Mouse (Mus musculus): ENCODE results near the gene Aox4. TPM values are rescaled to one million over a fixed set of nuclear protein-coding genes. Genes with fewer than 3 reads are reported as not detected.

Aox4 gene
- polyA plus RNA-seq, 1 experiment, result not detected

DNA sequence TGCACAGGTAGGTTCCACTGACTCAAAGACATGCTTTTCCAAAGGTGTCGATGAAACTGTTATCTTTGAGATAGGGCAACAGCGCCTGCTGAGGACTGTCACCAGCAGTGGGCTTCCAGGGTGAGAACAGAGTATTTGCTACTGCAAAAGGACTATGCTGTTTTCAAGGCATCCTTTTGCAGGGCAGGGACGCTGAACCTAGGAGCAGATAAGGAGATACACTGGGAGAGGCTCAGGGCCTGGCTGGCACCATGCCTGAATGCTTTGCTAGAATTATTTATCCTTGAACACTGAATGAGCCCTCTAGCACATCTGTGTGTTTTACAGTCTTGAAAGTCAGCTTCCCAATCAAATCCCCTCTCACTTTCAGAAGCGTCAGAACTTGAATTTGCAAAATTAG is 11.8 kb upstream of the Aox4 start:
- TF ChIP-seq POLR2A (IDR thresholded peaks at IDR 0.05; ENCODE audit: low read depth, low read length) (no peak), CTCF (IDR thresholded peaks at IDR 0.05; ENCODE audit: extremely low read depth, insufficient read depth, insufficient read length, insufficient replicate concordance) (no peak)
- no peak for DNase-seq (ENCODE audit: low read depth in 1 of 2, low spot score in 2 of 2)
- H3K27me3 ChIP-seq (ENCODE audit: control insufficient read depth, insufficient read depth, low read length), result no peaks in the 10 kb centered on the region
- H3K36me3 ChIP-seq (ENCODE audit: control insufficient read depth, insufficient read depth, low read length), result no peaks in the 10 kb centered on the region
- 86% methylated on average over 4 of the region's 4 CpGs for WGBS
- no peak overlapping the region for H3K27ac ChIP-seq (ENCODE audit: insufficient read depth, low read length)
- no peaks in the 10 kb centered on the region for H3K4me1 ChIP-seq (ENCODE audit: control insufficient read depth, insufficient read depth, insufficient read length)
- no peak overlapping the region for H3K4me3 ChIP-seq (ENCODE audit: extremely low read depth, insufficient read depth, insufficient read length)

DNA sequence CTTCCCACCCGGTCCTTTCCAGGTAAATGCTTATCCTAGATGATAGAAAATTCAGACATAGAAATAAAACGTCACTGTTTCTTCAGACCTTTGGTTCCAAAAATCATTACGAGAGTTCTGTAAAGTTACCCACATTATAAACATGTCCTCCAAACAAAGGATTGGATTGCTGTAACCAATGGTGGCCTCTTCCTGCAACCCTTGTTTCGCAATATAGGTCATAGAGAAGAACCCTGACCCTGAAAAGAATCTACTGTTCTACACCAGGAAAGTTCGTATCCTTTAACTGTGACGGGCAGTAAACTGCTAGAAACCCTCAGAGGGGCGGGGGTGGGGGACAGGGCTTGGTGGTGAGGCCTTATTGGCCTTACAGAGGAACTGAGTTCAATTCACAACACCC is 2.6 kb downstream of the Aox4 start:
- Histone ChIP-seq H3K4me3 (ENCODE audit: extremely low read depth, insufficient read depth, insufficient read length) (no peak overlapping the region), H3K36me3 (ENCODE audit: control insufficient read depth, insufficient read depth, low read length) (no peaks in the 10 kb centered on the region), H3K27me3 (ENCODE audit: control insufficient read depth, insufficient read depth, low read length) (no peaks in the 10 kb centered on the region), H3K27ac (ENCODE audit: insufficient read depth, low read length) (no peak overlapping the region), H3K4me1 (ENCODE audit: control insufficient read depth, insufficient read depth, insufficient read length) (no peaks in the 10 kb centered on the region)
- no peak for TF ChIP-seq CTCF (IDR thresholded peaks at IDR 0.05; ENCODE audit: extremely low read depth, insufficient read depth, insufficient read length, insufficient replicate concordance)
- no peak for TF ChIP-seq POLR2A (IDR thresholded peaks at IDR 0.05; ENCODE audit: low read depth, low read length)
- DNase-seq (ENCODE audit: low read depth in 1 of 2, low spot score in 2 of 2), result no peak
- 84% methylated on average over 7 of the region's 7 CpGs for WGBS

DNA sequence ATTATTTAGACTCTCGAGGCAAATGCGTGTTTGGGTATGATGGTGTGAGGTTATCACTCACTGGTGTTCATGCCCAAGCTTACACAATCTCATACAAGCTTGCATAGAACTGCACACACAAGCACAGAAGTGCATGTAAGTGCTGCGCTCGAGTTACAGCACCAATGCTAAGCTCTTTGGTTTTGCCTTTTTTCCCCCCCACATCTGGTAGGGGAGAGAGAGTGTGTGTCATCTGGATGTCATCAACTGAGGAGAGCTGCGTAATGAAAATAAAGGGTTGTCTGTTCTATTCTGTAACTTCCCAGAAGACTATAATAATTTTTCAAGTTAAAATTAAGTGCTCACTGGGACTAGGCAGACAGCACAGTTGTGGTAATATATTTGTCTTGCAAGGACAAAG is 3.6 kb downstream of the Aox4 start:
- DNase-seq (ENCODE audit: low read depth in 1 of 2, low spot score in 2 of 2), result no peak
- Histone ChIP-seq H3K27me3 (ENCODE audit: control insufficient read depth, insufficient read depth, low read length) (no peaks in the 10 kb centered on the region), H3K36me3 (ENCODE audit: control insufficient read depth, insufficient read depth, low read length) (no peaks in the 10 kb centered on the region), H3K27ac (ENCODE audit: insufficient read depth, low read length) (no peak overlapping the region), H3K4me3 (ENCODE audit: extremely low read depth, insufficient read depth, insufficient read length) (no peak overlapping the region), H3K4me1 (ENCODE audit: control insufficient read depth, insufficient read depth, insufficient read length) (no peaks in the 10 kb centered on the region)
- 91% methylated on average over 5 of the region's 5 CpGs for WGBS
- TF ChIP-seq POLR2A (IDR thresholded peaks at IDR 0.05; ENCODE audit: low read depth, low read length), result no peak
- no peak for TF ChIP-seq CTCF (IDR thresholded peaks at IDR 0.05; ENCODE audit: extremely low read depth, insufficient read depth, insufficient read length, insufficient replicate concordance)

DNA sequence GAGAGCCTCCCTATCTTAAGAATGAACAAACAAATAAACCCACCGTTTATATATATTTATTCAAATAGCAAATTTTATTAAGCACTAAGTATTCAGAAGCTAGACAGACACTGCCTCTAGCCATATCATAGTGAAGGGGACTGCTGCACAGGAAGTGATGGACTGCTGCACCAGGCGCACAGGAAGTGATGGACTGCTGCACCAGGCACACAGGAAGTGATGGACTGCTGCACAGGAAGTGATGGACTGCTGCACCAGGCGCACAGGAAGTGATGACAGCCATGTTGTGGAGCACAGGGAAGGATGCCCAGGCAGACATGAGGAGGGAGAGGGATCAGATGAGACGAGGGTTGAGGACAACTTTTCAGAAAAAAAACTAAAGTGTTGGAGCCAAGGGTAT is 5.2 kb downstream of the Aox4 start:
- no peak for TF ChIP-seq POLR2A (IDR thresholded peaks at IDR 0.05; ENCODE audit: low read depth, low read length)
- TF ChIP-seq CTCF (IDR thresholded peaks at IDR 0.05; ENCODE audit: extremely low read depth, insufficient read depth, insufficient read length, insufficient replicate concordance), result no peak
- Histone ChIP-seq H3K4me3 (ENCODE audit: extremely low read depth, insufficient read depth, insufficient read length) (no peak overlapping the region), H3K36me3 (ENCODE audit: control insufficient read depth, insufficient read depth, low read length) (no peaks in the 10 kb centered on the region), H3K4me1 (ENCODE audit: control insufficient read depth, insufficient read depth, insufficient read length) (no peaks in the 10 kb centered on the region), H3K27me3 (ENCODE audit: control insufficient read depth, insufficient read depth, low read length) (no peaks in the 10 kb centered on the region), H3K27ac (ENCODE audit: insufficient read depth, low read length) (no peak overlapping the region)
- DNase-seq (ENCODE audit: low read depth in 1 of 2, low spot score in 2 of 2), result no peak
- WGBS, result 76% methylated on average over 4 of the region's 4 CpGs

DNA sequence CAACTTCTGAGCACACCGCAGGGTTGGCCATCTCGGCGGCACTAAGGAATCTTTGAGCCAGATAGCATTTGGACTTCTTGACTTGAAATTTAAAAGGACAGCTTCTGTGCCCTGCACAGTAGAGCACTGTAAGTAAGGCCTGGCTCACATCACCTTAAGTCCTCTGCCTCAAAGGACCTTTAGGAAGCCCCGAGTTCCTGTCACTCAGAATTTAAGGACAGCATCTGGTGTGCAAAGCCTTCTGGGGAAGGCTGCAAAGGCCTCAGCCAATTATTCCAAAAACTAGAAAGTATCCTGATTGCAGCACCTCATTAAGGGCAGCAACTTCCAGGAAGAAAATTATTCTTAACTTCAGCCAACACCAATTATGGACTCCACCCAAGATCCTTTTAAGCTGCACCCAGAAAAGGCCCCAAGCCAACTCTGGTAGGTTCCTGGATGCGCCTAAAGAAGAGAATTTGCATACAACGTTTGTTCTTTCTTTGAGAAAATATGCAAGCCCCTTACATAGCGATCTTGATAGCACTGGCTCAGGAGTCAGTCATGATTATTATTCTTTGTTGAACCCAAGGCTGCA is 5.8 kb downstream of the Aox4 start:
- DNase-seq (ENCODE audit: low read depth in 1 of 2, low spot score in 2 of 2), result no peak
- no peak overlapping the region for H3K27ac ChIP-seq (ENCODE audit: insufficient read depth, low read length)
- no peak for TF ChIP-seq POLR2A (IDR thresholded peaks at IDR 0.05; ENCODE audit: low read depth, low read length)
- no peak for TF ChIP-seq CTCF (IDR thresholded peaks at IDR 0.05; ENCODE audit: extremely low read depth, insufficient read depth, insufficient read length, insufficient replicate concordance)
- no peaks in the 10 kb centered on the region for H3K36me3 ChIP-seq (ENCODE audit: control insufficient read depth, insufficient read depth, low read length)
- no peaks in the 10 kb centered on the region for H3K27me3 ChIP-seq (ENCODE audit: control insufficient read depth, insufficient read depth, low read length)
- no peak overlapping the region for H3K4me3 ChIP-seq (ENCODE audit: extremely low read depth, insufficient read depth, insufficient read length)
- no peaks in the 10 kb centered on the region for H3K4me1 ChIP-seq (ENCODE audit: control insufficient read depth, insufficient read depth, insufficient read length)
- WGBS, result 89% methylated on average over 7 of the region's 7 CpGs

DNA sequence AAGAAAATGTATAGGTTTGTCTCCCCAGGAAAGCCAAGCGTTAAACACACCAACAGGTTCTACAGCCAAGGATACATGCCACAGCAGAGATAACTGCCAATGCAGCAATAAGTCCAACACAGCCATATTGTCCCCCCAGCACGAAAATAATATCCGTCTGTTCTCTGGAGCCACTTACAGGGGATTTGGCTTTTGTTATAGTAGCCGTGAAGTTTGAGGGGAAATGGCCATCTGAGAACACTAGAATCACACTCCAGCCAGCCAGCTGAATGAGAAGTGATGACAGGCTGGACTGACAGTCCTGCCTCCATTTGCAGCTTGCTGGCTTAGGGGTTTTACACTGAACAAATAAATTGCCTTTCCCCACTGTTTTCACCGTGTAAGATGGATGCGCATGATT is 10.9 kb downstream of the Aox4 start:
- no peaks in the 10 kb centered on the region for H3K36me3 ChIP-seq (ENCODE audit: control insufficient read depth, insufficient read depth, low read length)
- whole genome bisulfite sequencing, result 87% methylated on average over 6 of the region's 6 CpGs
- no peak for DNase-seq (ENCODE audit: low read depth in 1 of 2, low spot score in 2 of 2)
- no peaks in the 10 kb centered on the region for H3K27me3 ChIP-seq (ENCODE audit: control insufficient read depth, insufficient read depth, low read length)
- no peak overlapping the region for H3K27ac ChIP-seq (ENCODE audit: insufficient read depth, low read length)
- TF ChIP-seq POLR2A (IDR thresholded peaks at IDR 0.05; ENCODE audit: low read depth, low read length) (no peak), CTCF (IDR thresholded peaks at IDR 0.05; ENCODE audit: extremely low read depth, insufficient read depth, insufficient read length, insufficient replicate concordance) (no peak)
- H3K4me1 ChIP-seq (ENCODE audit: control insufficient read depth, insufficient read depth, insufficient read length), result no peaks in the 10 kb centered on the region
- H3K4me3 ChIP-seq (ENCODE audit: extremely low read depth, insufficient read depth, insufficient read length), result no peak overlapping the region

DNA sequence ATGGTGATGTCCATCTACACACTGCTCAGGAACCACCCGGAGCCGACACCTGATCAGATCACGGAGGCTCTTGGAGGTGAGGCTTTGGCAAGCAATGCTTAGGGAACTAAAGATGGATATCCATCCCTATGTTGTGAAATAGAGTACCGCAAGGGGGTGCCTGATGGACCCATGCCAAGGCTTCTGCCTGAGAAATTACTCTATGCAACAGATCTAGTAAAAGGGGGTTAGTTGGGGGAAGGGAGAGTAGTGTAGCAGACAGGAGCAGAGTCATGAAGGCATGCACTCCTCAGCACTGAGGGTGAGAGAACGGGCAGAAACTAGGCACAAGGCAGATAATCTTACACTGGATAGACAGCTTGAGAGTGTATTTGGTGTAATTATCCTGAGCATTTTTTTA is 11.7 kb downstream of the Aox4 start:
- Histone ChIP-seq H3K27ac (ENCODE audit: insufficient read depth, low read length) (no peak overlapping the region), H3K36me3 (ENCODE audit: control insufficient read depth, insufficient read depth, low read length) (no peaks in the 10 kb centered on the region), H3K4me3 (ENCODE audit: extremely low read depth, insufficient read depth, insufficient read length) (no peak overlapping the region), H3K27me3 (ENCODE audit: control insufficient read depth, insufficient read depth, low read length) (no peaks in the 10 kb centered on the region), H3K4me1 (ENCODE audit: control insufficient read depth, insufficient read depth, insufficient read length) (no peaks in the 10 kb centered on the region)
- no peak for TF ChIP-seq CTCF (IDR thresholded peaks at IDR 0.05; ENCODE audit: extremely low read depth, insufficient read depth, insufficient read length, insufficient replicate concordance)
- TF ChIP-seq POLR2A (IDR thresholded peaks at IDR 0.05; ENCODE audit: low read depth, low read length), result no peak
- no peak for DNase-seq (ENCODE audit: low read depth in 1 of 2, low spot score in 2 of 2)
- 95% methylated on average over 5 of the region's 5 CpGs for WGBS

Data from spleen, adult 2 months (tissue).